Mouse (Mus musculus): ENCODE data around the gene Sgms2. TPM values are rescaled to one million over a fixed set of nuclear protein-coding genes. Genes with fewer than 3 reads are reported as not detected.
A peak's percentile ranks its signal among the peaks of the same experiment; 100 is the strongest.
"Not testable (repeated sequence)": the region's sequence is repeated elsewhere in the genome, so short reads cannot be mapped to it uniquely, and the experiment has no call there.

Sgms2 gene
- total RNA-seq, 2 experiments from 2014 or later, result 4.3 to 6.2 TPM

GRCm38 (mm10) chr3:131363602-131364001, 127.6 kb downstream of the Sgms2 start:
- no peak for DNase-seq

DNA sequence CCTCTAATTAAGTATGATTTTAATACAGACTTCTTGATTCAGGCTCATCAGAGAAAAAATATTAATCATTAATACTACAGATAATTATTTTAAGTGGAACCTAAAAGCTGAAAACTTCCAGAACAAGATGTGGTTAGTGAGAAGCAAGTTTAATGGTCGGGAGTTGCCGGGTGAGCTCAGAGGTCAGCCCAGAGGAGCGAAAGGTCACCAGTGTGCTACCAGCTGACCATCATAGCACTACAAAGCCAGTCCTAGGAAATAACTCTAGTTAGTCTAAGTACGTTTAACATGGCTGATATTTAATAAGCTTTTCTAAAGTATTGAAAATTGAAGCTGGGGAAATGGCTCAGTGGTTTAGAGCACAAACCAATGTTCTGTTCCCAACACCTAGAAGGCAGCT, 129.3 kb downstream of the Sgms2 start:
- intact Hi-C loops (cut with DNase I), result no loop called here

More at GRCm38 (mm10) chr3:131363602-131364001, 127.6 kb downstream of the Sgms2 start:
- intact Hi-C loops (cut with DNase I), result no loop called here

GRCm38 (mm10) chr3:131359011-131359410, 132.2 kb downstream of the Sgms2 start:
- intact Hi-C loops (cut with DNase I), result no loop called here
- peak; percentile 12 to 13 for DNase-seq

More for the DNA sequence above, 129.3 kb downstream of the Sgms2 start:
- DNase-seq, result no peak

- no peak for DNase-seq
- intact Hi-C loops (cut with DNase I), result no loop called here
Observed at GRCm38 (mm10) chr3:131358205-131358604, 133.0 kb downstream of the Sgms2 start.

DNA sequence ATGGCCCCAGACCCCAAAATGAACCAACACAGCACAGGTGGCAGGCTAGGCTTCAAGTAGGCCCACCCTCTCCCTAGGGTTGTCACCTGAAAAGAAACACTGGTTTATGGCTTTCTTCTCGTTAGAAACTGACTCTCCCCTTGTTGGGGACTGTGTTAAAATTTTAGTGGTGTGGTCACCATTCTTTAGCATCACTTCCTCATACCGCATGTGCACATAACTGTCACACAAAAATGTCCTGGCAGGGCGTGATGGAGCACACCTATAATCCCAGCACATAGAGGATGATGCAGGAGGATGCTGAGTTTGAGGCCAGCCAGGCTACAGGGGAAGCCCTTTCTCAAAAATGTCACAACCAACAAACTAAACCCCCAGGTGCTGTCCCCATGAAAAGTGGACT, 133.6 kb downstream of the Sgms2 start:
- intact Hi-C loops (cut with DNase I), result no loop called here
- DNase-seq, result no peak

DNA sequence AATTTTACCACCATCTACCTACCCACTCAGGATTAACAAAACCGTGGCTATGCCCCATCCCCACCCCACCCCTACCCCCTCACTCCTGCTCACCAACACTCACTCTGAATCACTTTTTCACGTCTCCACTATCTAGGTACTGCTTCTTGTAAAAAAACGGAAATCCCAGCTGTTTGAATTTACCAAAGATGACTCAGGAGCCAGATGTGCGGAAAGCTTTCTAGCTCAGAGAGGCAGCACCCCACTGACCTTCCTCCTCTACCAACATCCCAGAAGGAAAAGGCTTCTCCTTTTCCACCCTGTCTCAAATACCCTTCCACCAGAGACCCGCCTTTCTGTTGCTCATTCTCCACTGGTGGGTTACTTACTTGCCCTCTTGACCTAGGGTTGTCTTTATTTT, 135.2 kb downstream of the Sgms2 start:
- DNase-seq, result no peak
- intact Hi-C loops (cut with DNase I), result no loop called here

GRCm38 (mm10) chr3:131350539-131350938, 140.7 kb downstream of the Sgms2 start:
- DNase-seq, result no peak
- intact Hi-C loops (cut with DNase I), result no loop called here

DNA sequence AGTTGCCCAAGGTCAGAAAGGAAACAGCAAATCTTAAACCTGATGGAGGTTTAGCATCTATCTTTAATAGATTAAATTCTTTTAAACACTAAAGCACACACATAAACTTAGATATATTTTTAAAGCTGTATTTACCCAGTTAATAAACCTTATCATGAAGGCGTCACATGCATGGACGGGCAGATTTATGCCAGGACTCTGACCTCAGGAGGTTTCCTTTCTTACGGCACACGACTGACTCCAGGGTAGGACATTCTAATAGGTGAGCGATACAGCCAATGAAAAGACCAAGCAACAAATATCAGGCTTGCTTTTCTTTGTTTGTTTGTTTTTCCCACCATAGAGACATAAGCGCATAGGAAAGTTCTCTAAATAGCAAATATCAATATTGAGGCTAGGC, 142.2 kb downstream of the Sgms2 start:
- intact Hi-C loops (cut with DNase I), result no loop called here
- no peak for DNase-seq

DNA sequence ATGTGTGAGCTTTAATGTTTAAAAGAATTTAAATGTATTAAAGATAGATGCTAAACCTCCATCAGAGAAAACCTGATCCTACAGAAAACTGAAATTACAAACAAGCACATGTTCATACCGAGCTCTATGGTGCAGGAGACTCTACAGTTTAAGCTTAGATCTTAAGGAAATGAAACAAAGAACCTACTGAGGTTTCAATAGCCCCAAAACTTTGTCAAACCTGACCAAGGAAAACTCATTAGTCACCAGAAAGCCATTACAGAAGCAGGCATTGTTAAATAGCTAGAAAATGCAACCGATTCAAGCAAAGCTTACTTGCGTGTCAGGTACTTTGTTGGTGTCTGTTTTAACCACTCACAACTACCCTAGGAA, 142.6 kb downstream of the Sgms2 start:
- no peak for DNase-seq
- intact Hi-C loops (cut with DNase I), result no loop called here

DNA sequence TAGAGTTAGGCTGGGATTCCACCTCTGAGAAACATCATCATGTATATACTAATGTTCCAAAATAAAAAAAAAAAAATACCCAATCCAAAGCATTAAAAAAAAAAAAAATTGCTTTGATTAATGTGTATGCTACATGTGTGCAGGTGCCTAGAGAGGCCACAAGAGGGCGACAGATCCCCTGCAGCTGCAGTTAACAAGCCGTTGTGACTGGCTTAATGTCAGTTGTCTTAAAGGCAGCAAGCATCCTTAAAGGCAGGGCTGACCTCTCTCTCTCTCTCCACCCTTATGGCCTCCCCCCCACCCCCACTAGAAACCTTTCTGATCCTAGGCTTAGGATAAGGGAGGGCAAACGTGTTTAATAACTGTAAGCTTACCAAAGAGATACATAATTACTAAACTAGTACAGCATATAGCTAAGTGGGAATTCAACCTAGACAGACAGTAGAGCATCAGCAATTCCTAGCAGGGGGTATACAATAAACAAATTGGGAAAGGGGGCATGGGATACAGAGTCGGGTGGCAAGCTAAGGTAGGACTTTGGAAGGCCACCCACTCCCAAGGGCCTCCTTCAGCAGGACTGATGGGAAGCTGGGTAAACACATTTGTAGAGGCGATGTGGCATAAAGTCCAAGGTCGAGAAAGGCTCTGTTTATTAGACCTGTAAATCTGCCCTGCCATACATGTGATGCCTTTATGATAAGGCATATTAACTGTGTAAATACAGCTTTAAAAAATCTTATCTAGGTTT, 143.2 kb downstream of the Sgms2 start:
- intact Hi-C loops (cut with DNase I), result no loop called here
- peak; percentile 5 to 25 for DNase-seq

- intact Hi-C loops (cut with DNase I), result no loop called here
- DNase-seq, result no peak
Observed at GRCm38 (mm10) chr3:131345903-131346302, 145.3 kb downstream of the Sgms2 start.

DNA sequence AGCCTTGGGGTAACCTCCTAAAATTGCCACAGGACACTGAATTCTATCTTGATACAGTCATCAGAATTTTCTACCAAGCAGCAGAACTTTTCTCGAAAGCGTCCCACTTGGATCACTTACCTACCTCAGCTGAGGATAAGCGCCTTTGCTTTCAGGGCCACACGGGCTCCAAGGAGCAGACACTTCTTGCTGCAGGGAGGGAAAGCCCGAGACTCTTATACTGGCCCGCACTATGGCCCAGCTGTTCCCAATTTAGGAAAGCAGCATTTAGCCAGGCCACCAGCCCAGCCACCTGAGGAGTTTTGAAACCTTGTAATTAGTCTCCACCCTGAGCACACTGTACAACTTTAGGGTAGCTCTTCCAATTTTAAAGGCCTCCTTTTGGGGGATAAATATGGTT, 147.9 kb downstream of the Sgms2 start:
- intact Hi-C loops (cut with DNase I), result no loop called here

GRCm38 (mm10) chr3:131340885-131341284, 150.3 kb downstream of the Sgms2 start:
- intact Hi-C loops (cut with DNase I), result no loop called here
- DNase-seq, result no peak

More for the DNA sequence above, 147.9 kb downstream of the Sgms2 start:
- no peak for DNase-seq

DNA sequence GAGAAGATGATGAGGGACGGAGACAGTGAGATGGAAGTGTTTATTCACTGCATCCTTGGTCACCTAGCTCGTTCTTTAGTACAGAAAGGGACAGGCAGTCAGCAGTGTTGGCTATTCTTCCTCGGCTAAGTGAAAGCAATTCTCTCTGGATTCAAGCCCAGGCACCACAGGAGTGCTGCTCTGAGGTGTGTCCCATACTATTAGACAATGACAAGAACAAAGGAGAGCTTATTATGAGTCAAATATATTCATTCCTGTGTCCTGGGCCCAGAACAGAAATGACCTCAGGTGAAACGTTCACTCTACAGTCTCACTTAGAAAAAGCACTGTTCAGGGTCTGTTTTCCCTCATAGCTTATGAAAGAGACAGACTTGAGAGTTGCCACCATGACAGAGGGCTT, 151.9 kb downstream of the Sgms2 start:
- no peak for DNase-seq
- intact Hi-C loops (cut with DNase I), result no loop called here

DNA sequence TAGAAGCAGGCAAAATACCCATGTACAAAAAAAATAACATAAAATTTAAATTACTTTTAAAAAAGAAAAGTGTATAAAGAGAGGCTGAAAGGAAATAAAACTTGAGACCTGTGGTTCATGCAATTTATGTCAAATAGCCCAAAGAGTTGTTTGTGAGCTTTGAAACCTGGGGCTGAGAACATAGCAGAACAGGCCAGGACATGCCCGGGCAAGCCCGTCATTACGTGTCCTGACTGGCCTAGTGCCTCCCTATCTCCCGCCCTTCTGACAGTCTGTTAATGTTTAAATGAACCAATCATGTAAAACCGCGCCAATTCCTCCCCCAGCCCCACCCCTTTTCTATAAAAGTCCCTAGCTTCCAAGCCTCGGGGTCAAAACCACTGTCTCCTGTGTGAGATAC, 153.5 kb downstream of the Sgms2 start:
- DNase-seq, result not testable (repeated sequence)

GRCm38 (mm10) chr3:131336629-131337028, 154.6 kb downstream of the Sgms2 start:
- no peak for DNase-seq
- intact Hi-C loops (cut with DNase I), result no loop called here

More for the DNA sequence above, 153.5 kb downstream of the Sgms2 start:
- intact Hi-C loops (cut with DNase I), result not testable (repeated sequence)

GRCm38 (mm10) chr3:131335117-131335547, 156.1 kb downstream of the Sgms2 start:
- peak in 1 of 2 experiments; percentile 10 for DNase-seq
- intact Hi-C loops (cut with DNase I), result no loop called here

- intact Hi-C loops (cut with DNase I), result no loop called here
- no peak for DNase-seq
Observed at GRCm38 (mm10) chr3:131327189-131327588, 164.0 kb downstream of the Sgms2 start.

- intact Hi-C loops (cut with DNase I), result no loop called here
- DNase-seq, result no peak
Observed at GRCm38 (mm10) chr3:131326637-131327036, 164.6 kb downstream of the Sgms2 start.

DNA sequence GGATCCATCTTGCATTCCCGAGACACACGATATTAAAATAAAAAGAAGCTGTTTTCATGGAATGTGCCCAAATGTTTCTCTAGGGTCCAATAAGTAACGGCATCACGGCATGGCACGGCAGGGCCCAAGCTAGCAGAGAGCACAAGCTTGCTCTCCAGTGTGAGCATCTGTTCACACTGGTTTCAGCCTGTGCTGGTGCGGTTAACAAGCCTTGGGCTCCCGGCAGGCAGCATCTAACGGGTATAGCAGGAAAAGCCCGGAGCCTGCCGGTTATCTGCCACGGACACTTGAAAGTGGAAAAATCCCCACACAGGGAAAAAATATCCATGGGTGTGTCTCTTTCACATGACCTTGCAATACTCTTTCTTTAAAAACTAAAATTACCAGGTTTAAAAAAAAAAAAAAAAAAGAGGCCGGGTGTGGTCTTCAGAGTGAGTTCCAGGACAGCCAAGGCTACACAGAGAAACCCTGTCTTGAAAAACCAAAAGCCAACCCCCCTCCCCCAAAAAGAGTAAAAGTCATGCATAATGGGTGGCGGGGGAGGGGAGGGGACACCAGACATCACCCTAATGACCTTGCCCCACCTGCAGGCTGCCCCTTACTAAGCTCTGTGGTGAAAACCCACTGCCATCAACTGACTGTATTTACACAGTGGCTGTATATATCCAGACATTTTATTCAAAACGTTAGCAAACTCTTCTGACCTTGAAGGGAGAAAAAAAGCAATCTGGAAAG, 169.0 kb downstream of the Sgms2 start:
- DNase-seq, result no peak
- intact Hi-C loops (cut with DNase I), result no loop called here

DNA sequence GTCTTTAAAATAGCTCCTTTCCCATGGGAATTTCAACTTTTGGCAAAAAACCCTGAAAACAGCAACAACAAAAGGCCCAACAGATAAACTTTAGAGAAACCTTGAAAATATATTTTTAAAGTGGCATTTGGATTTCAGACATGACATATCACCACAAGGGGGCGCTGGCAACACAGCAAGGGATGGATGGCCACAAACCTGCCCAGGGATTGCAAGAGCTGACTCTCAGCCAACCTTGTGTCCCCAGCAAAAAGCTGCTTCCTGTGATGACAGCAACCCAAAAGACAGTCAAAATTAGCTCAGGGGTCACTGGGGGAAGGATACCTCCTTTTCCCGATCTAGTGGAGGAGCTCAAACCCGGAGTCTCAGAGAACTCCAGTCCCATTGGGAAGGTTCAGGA, 171.0 kb downstream of the Sgms2 start:
- intact Hi-C loops (cut with DNase I), result loop anchor here (1.0 to 2.0 kb wide), 3 partner anchors 171 to 232 kb away; partner anchors contain the start of gene Sgms2
- DNase-seq, result peak; percentile 85 to 92

GRCm38 (mm10) chr3:131318211-131318610, 173.0 kb downstream of the Sgms2 start:
- intact Hi-C loops (cut with DNase I), result no loop called here

More at GRCm38 (mm10) chr3:131318211-131318610, 173.0 kb downstream of the Sgms2 start:
- DNase-seq, result no peak
